Mouse (Mus musculus): Measurements from ENCODE around the gene Pfdn5.

GRCm38 (mm10) chr15:102366733-102367344, 40.9 kb downstream of the Pfdn5 start, which contains the start of gene Sp7:
- TF ChIP-seq CTCF (IDR thresholded peaks at IDR 0.05; ENCODE audit: low read depth) (no peak), EP300 (IDR thresholded peaks at IDR 0.05; ENCODE audit: low read depth) (no peak)
